Mouse (Mus musculus) intestine, embryonic 16.5 days (tissue): Measurements from ENCODE around the gene Higd1b. TPM values are rescaled to one million over a fixed set of nuclear protein-coding genes. Genes with fewer than 3 reads are reported as not detected.

Experiments
- ATAC-seq: fragments of 200-750 bp; cut with Nextera tagmentation; 2 replicates; pipeline ENCODE4 v1.8.0; 2017; ENCODE audit warnings: moderate TSS enrichment, moderate library complexity
- H3K27ac ChIP-seq: fragments of 300-500 bp; sonication (generic); 2 replicates; pipeline ENCODE4 v1.5.1; 2014; ENCODE audit warnings: mild to moderate bottlenecking, low read length
- H3K27me3 ChIP-seq: fragments of 300-500 bp; sonication (generic); replicated peaks from 2 replicates; pipeline ENCODE4 v1.6.1; 2014; ENCODE audit warnings: low read length, control low read depth, mixed read lengths; ENCODE audit not compliant: control insufficient read depth, insufficient read depth
- H3K36me3 ChIP-seq: fragments of 300-500 bp; sonication (generic); 2 replicates; pipeline ENCODE4 v1.6.1; 2014; ENCODE audit warnings: low read length, control low read depth; ENCODE audit not compliant: control insufficient read depth, insufficient read depth
- H3K4me1 ChIP-seq: fragments of 300-500 bp; sonication (generic); 2 replicates; pipeline ENCODE4 v1.6.1; 2014; ENCODE audit warnings: low read length, control low read depth, mixed read lengths; ENCODE audit not compliant: control insufficient read depth, insufficient read depth
- H3K4me2 ChIP-seq: fragments of 300-500 bp; sonication (generic); 2 replicates; pipeline ENCODE4 v1.6.1; 2014; ENCODE audit warnings: low read depth, low read length, control low read depth
- H3K4me3 ChIP-seq: fragments of 300-500 bp; sonication (generic); 2 replicates; pipeline ENCODE4 v1.5.1; 2014; ENCODE audit warnings: mild to moderate bottlenecking, low read length
- H3K9ac ChIP-seq: fragments of 300-500 bp; sonication (generic); 2 replicates; pipeline ENCODE4 v1.6.1; 2014; ENCODE audit warnings: low read depth, low read length
- H3K9me3 ChIP-seq: fragments of 300-500 bp; sonication (generic); 2 replicates; pipeline ENCODE4 v1.6.1; 2016; ENCODE audit warnings: low read length, control low read depth; ENCODE audit not compliant: control insufficient read depth
- WGBS: fragments of 180-500 bp; shearing (Covaris S2); extraction: QIAGEN DNeasy Blood & Tissue Kit; methylation state at CpG from one replicate; pipeline ENCODE4 v1.1.7; 2014; 5-methylcytosine and 5-hydroxymethylcytosine counted together
- polyA plus RNA-seq: library from polyadenylated mRNA; unstranded; fragments of >200 nt; fragmentation: Nextera tagmentation; extraction: Ambion mirVana; gene quantifications from 2 replicates; pipeline ENCODE4 v1.2.1, GENCODE M21; 2015

Higd1b gene
- polyA plus RNA-seq, 1 experiment from 2014 or later: 0.62 TPM

- 0 out of 2 replicates have a peak, but pooled peaks cover 2% of the 10 kb centered on the region for H3K4me1 ChIP-seq
- H3K9ac ChIP-seq: peak overlapping the region; percentile 92
- H3K4me2 ChIP-seq: peak overlapping the region; percentile 93
- H3K36me3 ChIP-seq: no peaks in the 10 kb centered on the region
- WGBS: 1% methylated on average over 68 of the region's 92 CpGs
- H3K27ac ChIP-seq: peak overlapping the region; percentile 98
- H3K4me3 ChIP-seq: peak overlapping the region; percentile 79
- no peaks in the 10 kb centered on the region for H3K9me3 ChIP-seq
- 0 out of 2 replicates have a peak, but pooled peaks cover 2% of the 10 kb centered on the region for H3K27me3 ChIP-seq
- peak; percentile 59 for ATAC-seq
These were observed 17.3 kb upstream of the Higd1b start for GRCm38 (mm10) chr11:102818121-102819020.

DNA sequence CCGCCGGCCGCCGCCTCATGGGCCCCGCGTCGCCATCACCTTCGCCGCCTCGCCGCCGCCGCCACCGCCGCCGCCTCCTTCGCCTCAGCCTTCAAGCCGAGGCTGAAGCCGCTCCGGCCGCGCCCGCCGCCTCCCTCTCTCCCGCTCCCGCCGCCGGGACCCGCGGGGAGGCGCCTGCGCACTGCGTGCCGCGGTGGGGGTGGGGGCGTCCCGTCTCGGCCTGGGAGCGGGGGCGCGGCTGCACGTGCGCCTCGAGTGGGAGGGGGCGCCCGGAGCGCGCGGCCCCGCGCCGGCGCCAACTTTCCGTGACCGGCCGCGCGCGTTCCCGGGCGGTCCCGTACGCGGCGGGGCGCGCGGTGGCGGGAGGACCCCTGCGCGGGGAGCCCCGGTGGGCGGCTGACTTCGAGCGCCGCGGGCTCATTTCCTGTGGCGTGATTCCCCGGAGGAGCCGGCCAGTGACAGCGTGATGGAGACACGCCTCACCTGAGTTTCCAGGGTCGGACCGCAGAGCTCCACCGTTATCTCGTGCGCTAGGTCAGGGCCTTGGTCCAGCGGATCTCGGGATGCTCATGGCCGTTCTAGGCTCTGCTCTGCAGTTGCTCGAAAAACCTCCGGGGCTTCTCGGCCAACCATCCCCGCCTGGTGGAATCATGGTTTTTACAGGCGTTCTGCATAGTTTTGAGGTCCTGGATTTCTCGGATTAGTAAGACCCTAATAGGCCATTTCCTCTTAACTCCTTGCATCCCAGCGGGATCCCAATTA lies 16.4 kb upstream of the Higd1b start, which contains the start of gene Gjc1:
Gene Gjc1, minus strand, starts transcription at position 680 of the 762 bp plus-strand sequence.
- 0 out of 2 replicates have a peak, but pooled peaks cover 2% of the 10 kb centered on the region for H3K27me3 ChIP-seq
- no peaks in the 10 kb centered on the region for H3K36me3 ChIP-seq
- H3K4me2 ChIP-seq: peak within 1 kb of the TSS; percentile 93
- H3K9me3 ChIP-seq: no peaks in the 10 kb centered on the region
- H3K27ac ChIP-seq: peak within 1 kb of the TSS; percentile 98
- peak; percentile 89 for ATAC-seq
- peak within 1 kb of the TSS; percentile 92 for H3K9ac ChIP-seq
- WGBS: under 1% methylated on average over 32 of the region's 97 CpGs
- peak within 1 kb of the TSS; percentile 79 for H3K4me3 ChIP-seq
- H3K4me1 ChIP-seq: 0 out of 2 replicates have a peak, but pooled peaks cover 2% of the 10 kb centered on the region

DNA sequence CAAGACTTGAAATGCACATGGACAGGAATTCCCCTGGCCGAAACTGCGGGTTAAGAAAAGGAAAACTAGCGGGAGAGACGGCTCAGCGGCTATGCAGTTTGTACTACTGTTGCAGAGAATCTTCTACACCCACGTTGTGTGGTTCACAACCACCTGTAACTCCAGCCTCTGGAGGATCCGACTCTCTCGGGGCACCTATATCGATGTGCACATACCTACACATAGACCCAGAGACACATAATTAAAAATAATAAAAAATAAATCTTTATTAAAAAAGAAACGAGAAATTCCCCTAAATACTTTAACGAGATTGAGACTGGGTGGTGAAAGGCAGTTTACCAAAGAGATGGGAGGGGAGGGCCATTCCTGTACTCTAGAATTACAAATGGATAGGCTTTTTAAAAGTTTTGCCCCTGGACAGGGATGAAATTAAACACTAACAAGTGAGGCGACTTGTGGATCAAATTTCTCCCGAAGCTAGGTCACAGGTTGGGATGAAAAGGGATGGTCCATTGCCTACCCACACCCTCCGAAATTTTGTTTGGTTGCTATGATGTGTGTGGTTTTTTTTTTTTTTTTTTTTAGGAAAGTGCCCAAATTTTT lies 15.8 kb upstream of the Higd1b start:
- H3K36me3 ChIP-seq: no peaks in the 10 kb centered on the region
- peak overlapping the region; percentile 79 for H3K4me3 ChIP-seq
- H3K4me1 ChIP-seq: no peaks in the 10 kb centered on the region
- peak overlapping the region; percentile 98 for H3K27ac ChIP-seq
- ATAC-seq: no peak
- 0 out of 2 replicates have a peak, but pooled peaks cover 2% of the 10 kb centered on the region for H3K27me3 ChIP-seq
- H3K4me2 ChIP-seq: peak overlapping the region; percentile 93
- no peaks in the 10 kb centered on the region for H3K9me3 ChIP-seq
- 11% methylated on average over 14 of the region's 14 CpGs for WGBS
- peak overlapping the region; percentile 92 for H3K9ac ChIP-seq

DNA sequence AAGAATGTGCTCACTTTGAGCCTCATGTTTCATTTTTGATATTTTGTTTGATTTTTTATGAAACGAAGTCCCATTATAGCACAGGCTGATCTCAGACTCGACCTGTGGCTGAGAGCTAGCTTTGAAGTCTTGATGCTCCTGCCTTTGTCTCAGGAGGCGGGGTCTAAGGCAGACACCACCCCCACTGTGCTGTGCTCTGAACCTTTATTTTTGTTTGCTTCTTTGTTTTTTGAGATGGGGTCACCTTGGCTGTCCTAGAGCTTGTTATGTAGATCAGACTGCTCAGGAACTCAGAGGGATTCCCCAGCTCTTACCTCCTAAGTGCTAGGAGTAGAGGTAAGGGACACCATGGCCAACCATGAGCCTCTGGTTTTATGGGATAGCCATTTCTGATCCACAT lies 15.2 kb upstream of the Higd1b start:
- 27% methylated on average over 3 of the region's 3 CpGs for WGBS
- Histone ChIP-seq H3K4me3 (no peak overlapping the region), H3K27ac (no peak overlapping the region), H3K27me3 (0 out of 2 replicates have a peak, but pooled peaks cover 2% of the 10 kb centered on the region), H3K9ac (no peak overlapping the region), H3K4me1 (no peaks in the 10 kb centered on the region), H3K36me3 (no peaks in the 10 kb centered on the region), H3K9me3 (no peaks in the 10 kb centered on the region), H3K4me2 (no peak overlapping the region)
- ATAC-seq: no peak

- ATAC-seq: no peak
- H3K9me3 ChIP-seq: no peaks in the 10 kb centered on the region
- H3K4me1 ChIP-seq: no peaks in the 10 kb centered on the region
- H3K9ac ChIP-seq: no peak overlapping the region
- H3K36me3 ChIP-seq: no peaks in the 10 kb centered on the region
- no peak overlapping the region for H3K27ac ChIP-seq
- no peak overlapping the region for H3K4me3 ChIP-seq
- 0 out of 2 replicates have a peak, but pooled peaks cover 2% of the 10 kb centered on the region for H3K27me3 ChIP-seq
- 39% methylated on average over 6 of the region's 6 CpGs for WGBS
- H3K4me2 ChIP-seq: no peak overlapping the region
These were observed 14.4 kb upstream of the Higd1b start for GRCm38 (mm10) chr11:102821231-102821630.

DNA sequence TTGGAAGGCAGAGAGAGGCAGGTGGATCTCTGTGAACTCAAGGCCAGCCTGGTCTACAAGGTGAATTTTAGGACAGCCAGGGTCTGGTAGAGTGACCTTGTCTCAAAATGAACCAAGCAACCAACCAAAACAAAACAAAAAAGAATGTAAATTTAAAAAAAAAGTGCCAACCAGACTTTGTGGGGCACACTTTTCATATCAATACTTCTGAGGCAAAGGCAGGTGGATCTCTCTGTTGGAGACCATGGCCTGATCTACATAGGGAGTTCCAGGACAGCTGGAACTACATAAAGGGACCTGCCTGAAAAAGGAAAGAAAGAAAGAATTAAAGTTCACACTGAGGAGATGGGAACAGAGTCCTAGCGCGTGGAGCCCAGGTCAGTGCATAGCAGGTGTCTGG lies 9.2 kb upstream of the Higd1b start:
- Histone ChIP-seq H3K4me3 (no peak overlapping the region), H3K4me1 (no peaks in the 10 kb centered on the region), H3K27me3 (no peaks in the 10 kb centered on the region), H3K27ac (no peak overlapping the region), H3K36me3 (no peaks in the 10 kb centered on the region), H3K9ac (no peak overlapping the region), H3K9me3 (no peaks in the 10 kb centered on the region), H3K4me2 (no peak overlapping the region)
- WGBS: 78% methylated on average over 2 of the region's 2 CpGs
- no peak for ATAC-seq

GRCm38 (mm10) chr11:102827097-102827496 lies 8.6 kb upstream of the Higd1b start:
- Histone ChIP-seq H3K9ac (no peak overlapping the region), H3K36me3 (no peaks in the 10 kb centered on the region), H3K4me3 (no peak overlapping the region), H3K4me2 (no peak overlapping the region), H3K27me3 (no peaks in the 10 kb centered on the region), H3K9me3 (no peaks in the 10 kb centered on the region), H3K27ac (no peak overlapping the region), H3K4me1 (no peaks in the 10 kb centered on the region)
- 43% methylated on average over 4 of the region's 4 CpGs for WGBS
- ATAC-seq: no peak

- H3K4me2 ChIP-seq: no peak overlapping the region
- no peaks in the 10 kb centered on the region for H3K4me1 ChIP-seq
- H3K27ac ChIP-seq: no peak overlapping the region
- no peak overlapping the region for H3K9ac ChIP-seq
- WGBS: 67% methylated on average over 4 of the region's 4 CpGs
- H3K36me3 ChIP-seq: no peaks in the 10 kb centered on the region
- H3K9me3 ChIP-seq: no peaks in the 10 kb centered on the region
- no peak overlapping the region for H3K4me3 ChIP-seq
- no peak for ATAC-seq
- no peaks in the 10 kb centered on the region for H3K27me3 ChIP-seq
These were observed 5.4 kb upstream of the Higd1b start for GRCm38 (mm10) chr11:102830276-102830675.
